Mouse (Mus musculus): ENCODE data around the gene Zfp579. TPM values are rescaled to one million over a fixed set of nuclear protein-coding genes. Genes with fewer than 3 reads are reported as not detected.
A peak's percentile ranks its signal among the peaks of the same experiment; 100 is the strongest.

Zfp579 gene
- polyA plus RNA-seq, 1 experiment from 2014 or later = 25.7 TPM

GRCm38 (mm10) chr7:4993347-4993998, 2.5 kb downstream of the Zfp579 start:
- H3K27ac ChIP-seq (replicated peaks) = no peak overlapping the region
- H3K27me3 ChIP-seq (replicated peaks) = peaks cover 35% of the 10 kb centered on the region
- 37% methylated on average over 51 of the region's 55 CpGs for WGBS
- peaks cover 33% of the 10 kb centered on the region for H3K36me3 ChIP-seq
- peaks cover 31% of the 10 kb centered on the region for H3K4me1 ChIP-seq
- peak overlapping the region; percentile 83 for H3K4me3 ChIP-seq
- peak overlapping the region; percentile 93 for H3K9ac ChIP-seq
- peaks cover 3% of the 10 kb centered on the region; the same call in 1 of the 2 replicates for H3K9me3 ChIP-seq
- ATAC-seq (ENCODE audit: extremely low read depth, insufficient number of reproducible peaks, low FRiP score, low TSS enrichment) = no peak
- H3K4me2 ChIP-seq = peak overlapping the region; percentile 76

- no peaks in the 10 kb centered on the region for H3K9me3 ChIP-seq
- no peak overlapping the region for H3K27ac ChIP-seq (replicated peaks)
- ATAC-seq (ENCODE audit: extremely low read depth, insufficient number of reproducible peaks, low FRiP score, low TSS enrichment) = no peak
- H3K4me3 ChIP-seq = no peak overlapping the region
- 0 out of 2 replicates have a peak, but pooled peaks cover under 1% of the 10 kb centered on the region for H3K4me1 ChIP-seq
- 26% methylated on average over 2 of the region's 2 CpGs for WGBS
- peaks cover 21% of the 10 kb centered on the region for H3K36me3 ChIP-seq
- peaks cover 31% of the 10 kb centered on the region for H3K27me3 ChIP-seq (replicated peaks)
- H3K4me2 ChIP-seq = no peak overlapping the region
- H3K9ac ChIP-seq = no peak overlapping the region
Observed at GRCm38 (mm10) chr7:4988250-4988649, 7.7 kb downstream of the Zfp579 start.

- Histone ChIP-seq H3K4me1 (peaks cover 23% of the 10 kb centered on the region), H3K9ac (no peak overlapping the region), H3K4me2 (no peak overlapping the region), H3K27me3 (replicated peaks) (no peaks in the 10 kb centered on the region), H3K27ac (replicated peaks) (no peak overlapping the region), H3K9me3 (no peaks in the 10 kb centered on the region), H3K4me3 (no peak overlapping the region), H3K36me3 (no peaks in the 10 kb centered on the region)
- no peak for ATAC-seq (ENCODE audit: extremely low read depth, insufficient number of reproducible peaks, low FRiP score, low TSS enrichment)
- WGBS = 83% methylated on average over 7 of the region's 7 CpGs
Observed at GRCm38 (mm10) chr7:4976832-4977231, 19.1 kb downstream of the Zfp579 start.

GRCm38 (mm10) chr7:4975455-4975854, 20.5 kb downstream of the Zfp579 start:
- ATAC-seq (ENCODE audit: extremely low read depth, insufficient number of reproducible peaks, low FRiP score, low TSS enrichment) = no peak
- Histone ChIP-seq H3K36me3 (no peaks in the 10 kb centered on the region), H3K4me3 (no peak overlapping the region), H3K9me3 (no peaks in the 10 kb centered on the region), H3K4me1 (peaks cover 24% of the 10 kb centered on the region), H3K27ac (replicated peaks) (no peak overlapping the region), H3K27me3 (replicated peaks) (no peaks in the 10 kb centered on the region), H3K9ac (no peak overlapping the region), H3K4me2 (no peak overlapping the region)
- WGBS = 43% methylated on average over 4 of the region's 4 CpGs

GRCm38 (mm10) chr7:4972321-4973047, 23.5 kb downstream of the Zfp579 start:
- WGBS = 38% methylated on average over 18 of the region's 18 CpGs
- peaks cover 14% of the 10 kb centered on the region for H3K4me1 ChIP-seq
- H3K4me2 ChIP-seq = peak overlapping the region; percentile 34
- H3K9ac ChIP-seq = peak overlapping the region; percentile 47; the same call in 1 of the 2 replicates
- peak; percentile 58; the same call in 1 of the 2 replicates for ATAC-seq (ENCODE audit: extremely low read depth, insufficient number of reproducible peaks, low FRiP score, low TSS enrichment)
- no peak overlapping the region for H3K4me3 ChIP-seq
- H3K36me3 ChIP-seq = no peaks in the 10 kb centered on the region
- peak overlapping the region; percentile 54 for H3K27ac ChIP-seq (replicated peaks)
- H3K9me3 ChIP-seq = no peaks in the 10 kb centered on the region
- H3K27me3 ChIP-seq (replicated peaks) = no peaks in the 10 kb centered on the region; the same call in 1 of the 2 replicates

GRCm38 (mm10) chr7:4971710-4972109, 24.2 kb downstream of the Zfp579 start:
- H3K27me3 ChIP-seq (replicated peaks) = no peaks in the 10 kb centered on the region; the same call in 1 of the 2 replicates
- 16% methylated on average over 7 of the region's 7 CpGs for WGBS
- no peaks in the 10 kb centered on the region for H3K9me3 ChIP-seq
- no peaks in the 10 kb centered on the region for H3K36me3 ChIP-seq
- H3K9ac ChIP-seq = peak overlapping the region; percentile 28; the same call in 1 of the 2 replicates
- H3K27ac ChIP-seq (replicated peaks) = peak overlapping the region; percentile 54
- peaks cover 14% of the 10 kb centered on the region for H3K4me1 ChIP-seq
- ATAC-seq (ENCODE audit: extremely low read depth, insufficient number of reproducible peaks, low FRiP score, low TSS enrichment) = no peak
- no peak overlapping the region for H3K4me2 ChIP-seq
- no peak overlapping the region for H3K4me3 ChIP-seq

- no peak for ATAC-seq (ENCODE audit: extremely low read depth, insufficient number of reproducible peaks, low FRiP score, low TSS enrichment)
- Histone ChIP-seq H3K36me3 (no peaks in the 10 kb centered on the region), H3K9me3 (no peaks in the 10 kb centered on the region), H3K9ac (peak within 1 kb of the TSS; percentile 28), H3K4me2 (no peak within 1 kb of the TSS), H3K27ac (replicated peaks) (peak within 1 kb of the TSS; percentile 54), H3K4me1 (peaks cover 14% of the 10 kb centered on the region), H3K4me3 (no peak within 1 kb of the TSS), H3K27me3 (replicated peaks) (peaks cover 3% of the 10 kb centered on the region; the same call in 1 of the 2 replicates)
- WGBS = 28% methylated on average over 6 of the region's 6 CpGs
Observed at GRCm38 (mm10) chr7:4971068-4971467, 24.9 kb downstream of the Zfp579 start, which contains the start of gene Sbk3. Sbk3 (minus strand) TSS chr7:4971168.

- no peak for ATAC-seq (ENCODE audit: extremely low read depth, insufficient number of reproducible peaks, low FRiP score, low TSS enrichment)
Observed at GRCm38 (mm10) chr7:4964988-4965387, 31.0 kb downstream of the Zfp579 start.

GRCm38 (mm10) chr7:4964272-4964671, 31.7 kb downstream of the Zfp579 start, which contains the start of gene Sbk2:
Sbk2 (minus strand) TSS chr7:4964406.
- H3K27ac ChIP-seq (replicated peaks) = no peak within 1 kb of the TSS
- H3K36me3 ChIP-seq = no peaks in the 10 kb centered on the region
- 4% methylated on average over 10 of the region's 10 CpGs for WGBS
- peaks cover 16% of the 10 kb centered on the region; the same call in 1 of the 2 replicates for H3K27me3 ChIP-seq (replicated peaks)
- peak within 1 kb of the TSS; percentile 13; the same call in 1 of the 2 replicates for H3K4me3 ChIP-seq
- 0 out of 2 replicates have a peak, but pooled peaks cover 3% of the 10 kb centered on the region for H3K4me1 ChIP-seq
- peak within 1 kb of the TSS; percentile 65 for H3K9ac ChIP-seq
- no peaks in the 10 kb centered on the region for H3K9me3 ChIP-seq
- H3K4me2 ChIP-seq = peak within 1 kb of the TSS; percentile 49
- peak; percentile 52; the same call in 1 of the 2 replicates for ATAC-seq (ENCODE audit: extremely low read depth, insufficient number of reproducible peaks, low FRiP score, low TSS enrichment)

More at GRCm38 (mm10) chr7:4964988-4965387, 31.0 kb downstream of the Zfp579 start:
- 0 out of 2 replicates have a peak, but pooled peaks cover 3% of the 10 kb centered on the region for H3K4me1 ChIP-seq
- no peak overlapping the region for H3K4me3 ChIP-seq
- H3K9me3 ChIP-seq = no peaks in the 10 kb centered on the region
- H3K36me3 ChIP-seq = no peaks in the 10 kb centered on the region
- 74% methylated on average over 5 of the region's 5 CpGs for WGBS
- H3K27me3 ChIP-seq (replicated peaks) = peaks cover 16% of the 10 kb centered on the region; the same call in 1 of the 2 replicates
- no peak overlapping the region for H3K9ac ChIP-seq
- H3K27ac ChIP-seq (replicated peaks) = no peak overlapping the region
- no peak overlapping the region for H3K4me2 ChIP-seq

GRCm38 (mm10) chr7:4963527-4963926, 32.4 kb downstream of the Zfp579 start:
- no peak overlapping the region for H3K4me3 ChIP-seq
- H3K36me3 ChIP-seq = no peaks in the 10 kb centered on the region
- 0 out of 2 replicates have a peak, but pooled peaks cover 3% of the 10 kb centered on the region for H3K4me1 ChIP-seq
- H3K9ac ChIP-seq = peak overlapping the region; percentile 65
- no peak overlapping the region for H3K27ac ChIP-seq (replicated peaks)
- no peak overlapping the region for H3K4me2 ChIP-seq
- H3K27me3 ChIP-seq (replicated peaks) = peaks cover 16% of the 10 kb centered on the region; the same call in 1 of the 2 replicates
- WGBS = 66% methylated on average over 5 of the region's 5 CpGs
- ATAC-seq (ENCODE audit: extremely low read depth, insufficient number of reproducible peaks, low FRiP score, low TSS enrichment) = no peak
- no peaks in the 10 kb centered on the region for H3K9me3 ChIP-seq

GRCm38 (mm10) chr7:4957361-4957760, 38.6 kb downstream of the Zfp579 start:
- Histone ChIP-seq H3K36me3 (no peaks in the 10 kb centered on the region), H3K9ac (peak overlapping the region; percentile 33; the same call in 1 of the 2 replicates), H3K9me3 (no peaks in the 10 kb centered on the region), H3K4me1 (peaks cover 17% of the 10 kb centered on the region), H3K27me3 (replicated peaks) (no peaks in the 10 kb centered on the region), H3K4me3 (no peak overlapping the region), H3K4me2 (no peak overlapping the region), H3K27ac (replicated peaks) (no peak overlapping the region)
- WGBS = 77% methylated on average over 10 of the region's 10 CpGs
- no peak for ATAC-seq (ENCODE audit: extremely low read depth, insufficient number of reproducible peaks, low FRiP score, low TSS enrichment)
